In the genomic region with DNA sequence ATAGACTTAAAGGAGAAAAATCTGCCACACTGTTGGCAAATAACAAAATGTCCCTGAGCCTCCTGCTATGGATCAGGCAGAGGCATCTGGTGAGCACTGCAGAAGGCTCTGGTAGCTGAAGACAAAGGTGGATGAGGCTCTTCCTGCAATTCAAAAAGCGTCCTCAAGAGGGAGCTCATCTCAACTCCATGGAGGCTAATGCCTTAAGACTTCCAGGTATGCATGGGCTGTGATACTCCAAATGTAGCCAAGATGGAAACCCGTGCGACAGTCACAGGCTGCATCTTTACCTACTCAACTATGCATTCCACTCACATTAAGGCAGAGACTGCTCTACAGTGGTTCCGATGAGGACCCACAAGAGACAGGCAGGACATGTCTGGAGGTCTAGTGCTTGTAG, we compare ENCODE assay signal across 9 mouse cellular contexts.
DNase-seq lines count a peak whose midpoint lies in the region; ATAC-seq lines count a peak whose summit lies in the region.
"Had no signal": no experiment of that assay in that cellular context is flagged by ENCODE, and none has a peak within 500 bp of the region (broad histone marks: within the 10 kb centered on the region; RNA-seq: fewer than 3 reads in every experiment).

No protein-coding gene starts in this region.

- ATAC-seq in megakaryocyte progenitor cell, adult 5-6 weeks (replicated peaks; ENCODE audit: poor library complexity): peak; percentile 82

- no peaks in the 10 kb centered on the region for H3K27me3 ChIP-seq in splenic B cell, adult 2 months (ENCODE audit: control insufficient read depth, insufficient read depth, low read length, poor library complexity, severe bottlenecking)
- H3K27me3 ChIP-seq: lung, embryonic 15.5 days had no signal

- peak; percentile 26 to 48 for DNase-seq in heart, adult 9 months (ENCODE audit: low spot score in 2 of 2)
- no peak for DNase-seq in heart, postnatal 25 days (ENCODE audit: low spot score)
- peak; percentile 46 for DNase-seq in WW6 (ENCODE audit: low read depth, low spot score)
- DNase-seq in cerebellum, postnatal 14 days: peak; percentile 90 to 91
- DNase-seq in gastrocnemius, adult 8-10 months (ENCODE audit: low spot score in 2 of 2): peak; percentile 19 to 25
- peak; percentile 47 to 83 for DNase-seq in layer of hippocampus, adult 8-10 months (ENCODE audit: low spot score in 2 of 2)
- peak; percentile 78 for DNase-seq in splenic B cell, adult 2 months (ENCODE audit: low read depth, low spot score)

- H3K36me3 ChIP-seq in splenic B cell, adult 2 months (ENCODE audit: control insufficient read depth, insufficient read depth, low read length, poor library complexity, severe bottlenecking): no peaks in the 10 kb centered on the region

- intact Hi-C loops in heart, postnatal 25 days (cut with DNase I): loop anchor here (5.0 kb wide), 1 partner anchor 45 kb away; no protein-coding TSS in a partner anchor
